Mouse (Mus musculus) midbrain, embryonic 15.5 days (tissue): Measurements from ENCODE around the gene Dnah8. TPM values are rescaled to one million over a fixed set of nuclear protein-coding genes. Genes with fewer than 3 reads are reported as not detected.

Experiments
- ATAC-seq: fragments of 200-750 bp; cut with Nextera tagmentation; replicated peaks from 2 replicates; pipeline ENCODE4 v1.8.0; 2017; ENCODE audit warnings: moderate TSS enrichment
- H3K27ac ChIP-seq: fragments of 300-500 bp; sonication (generic); 2 replicates; pipeline ENCODE4 v1.5.1; 2015; ENCODE audit warnings: mild to moderate bottlenecking, inconsistent platforms
- H3K27me3 ChIP-seq: fragments of 300-500 bp; sonication (generic); replicated peaks from 2 replicates; pipeline ENCODE4 v1.6.1; 2015; ENCODE audit warnings: inconsistent platforms
- H3K36me3 ChIP-seq: fragments of 300-500 bp; sonication (generic); replicated peaks from 2 replicates; pipeline ENCODE4 v1.6.1; 2015; ENCODE audit warnings: inconsistent platforms
- H3K4me1 ChIP-seq: fragments of 300-500 bp; sonication (generic); 2 replicates; pipeline ENCODE4 v1.6.1; 2015; ENCODE audit warnings: inconsistent platforms
- H3K4me2 ChIP-seq: fragments of 300-500 bp; sonication (generic); 2 replicates; pipeline ENCODE4 v1.6.1; 2015; ENCODE audit warnings: inconsistent platforms, mild to moderate bottlenecking, moderate library complexity
- H3K4me3 ChIP-seq: fragments of 300-500 bp; sonication (generic); 2 replicates; pipeline ENCODE4 v1.5.1; 2015; ENCODE audit warnings: mild to moderate bottlenecking, inconsistent platforms
- H3K9ac ChIP-seq: fragments of 300-500 bp; sonication (generic); 2 replicates; pipeline ENCODE4 v1.6.1; 2015; ENCODE audit warnings: mild to moderate bottlenecking, inconsistent platforms
- H3K9me3 ChIP-seq: fragments of 300-500 bp; sonication (generic); 2 replicates; pipeline ENCODE4 v1.6.1; 2016; ENCODE audit warnings: inconsistent platforms
- WGBS: fragments of 180-500 bp; shearing (Covaris S2); methylation state at CpG from one replicate; pipeline ENCODE4 v1.1.7; 2015; ENCODE audit warnings: mixed read lengths; 5-methylcytosine and 5-hydroxymethylcytosine counted together
- polyA plus RNA-seq: library from polyadenylated mRNA; unstranded; fragments of >200 nt; fragmentation: Nextera tagmentation; extraction: Ambion mirVana; gene quantifications from 2 replicates; pipeline ENCODE4 v1.2.1, GENCODE M21; 2015

The Dnah8 gene
- polyA plus RNA-seq, 1 experiment from 2014 or later: 2.7 TPM

DNA sequence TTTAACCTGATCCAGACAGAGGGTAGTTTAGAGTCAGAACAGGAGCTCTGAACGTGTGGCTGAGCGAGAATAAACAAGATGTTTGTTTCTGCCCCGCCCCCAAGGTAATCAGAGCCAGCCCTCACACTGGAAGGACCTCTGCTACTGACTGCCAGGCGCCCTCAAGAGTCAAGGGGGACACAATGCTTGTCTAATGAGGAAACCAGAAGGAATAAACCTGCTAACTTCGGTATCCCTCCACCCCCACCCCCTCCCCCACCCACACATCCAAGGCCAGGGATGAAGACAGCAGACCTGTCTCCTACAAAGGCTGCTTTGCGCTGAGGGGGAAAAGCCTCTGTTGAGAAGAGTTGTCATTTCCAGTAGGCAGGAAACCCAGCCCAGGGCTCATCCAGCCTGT is 29.3 kb upstream of the Dnah8 start:
- Histone ChIP-seq H3K9ac (no peak overlapping the region), H3K9me3 (no peaks in the 10 kb centered on the region), H3K27me3 (no peaks in the 10 kb centered on the region), H3K27ac (no peak overlapping the region), H3K36me3 (peaks cover 12% of the 10 kb centered on the region; the same call in 1 of the 2 replicates), H3K4me3 (no peak overlapping the region), H3K4me1 (peaks cover 15% of the 10 kb centered on the region), H3K4me2 (no peak overlapping the region)
- ATAC-seq: no peak
- 64% methylated on average over 6 of the region's 6 CpGs for WGBS

DNA sequence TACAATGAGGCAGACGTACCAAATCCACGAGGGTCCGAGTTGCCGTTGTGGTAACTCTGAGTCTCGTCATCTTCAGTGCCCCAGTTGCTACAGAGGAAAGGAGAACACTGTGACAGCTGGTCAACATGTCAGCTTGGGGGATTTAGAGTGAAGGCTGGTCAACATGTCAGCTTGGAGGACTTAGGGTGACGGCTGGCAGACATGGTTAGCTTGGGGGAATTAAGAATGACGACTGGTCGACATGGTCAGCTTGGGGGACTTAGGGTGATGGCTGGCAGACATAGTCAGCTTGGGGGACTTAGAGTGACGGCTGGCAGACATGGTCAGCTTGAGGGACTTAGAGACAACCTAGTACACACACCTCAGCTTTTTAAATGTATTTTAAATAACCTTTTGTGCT is 26.4 kb upstream of the Dnah8 start:
- H3K4me3 ChIP-seq: no peak overlapping the region
- no peak overlapping the region for H3K9ac ChIP-seq
- H3K36me3 ChIP-seq: peaks cover 9% of the 10 kb centered on the region; the same call in 1 of the 2 replicates
- no peak overlapping the region for H3K27ac ChIP-seq
- H3K9me3 ChIP-seq: no peaks in the 10 kb centered on the region
- ATAC-seq: no peak
- peaks cover 10% of the 10 kb centered on the region; the same call in 1 of the 2 replicates for H3K4me1 ChIP-seq
- H3K27me3 ChIP-seq: no peaks in the 10 kb centered on the region
- H3K4me2 ChIP-seq: no peak overlapping the region
- 91% methylated on average over 9 of the region's 9 CpGs for WGBS

DNA sequence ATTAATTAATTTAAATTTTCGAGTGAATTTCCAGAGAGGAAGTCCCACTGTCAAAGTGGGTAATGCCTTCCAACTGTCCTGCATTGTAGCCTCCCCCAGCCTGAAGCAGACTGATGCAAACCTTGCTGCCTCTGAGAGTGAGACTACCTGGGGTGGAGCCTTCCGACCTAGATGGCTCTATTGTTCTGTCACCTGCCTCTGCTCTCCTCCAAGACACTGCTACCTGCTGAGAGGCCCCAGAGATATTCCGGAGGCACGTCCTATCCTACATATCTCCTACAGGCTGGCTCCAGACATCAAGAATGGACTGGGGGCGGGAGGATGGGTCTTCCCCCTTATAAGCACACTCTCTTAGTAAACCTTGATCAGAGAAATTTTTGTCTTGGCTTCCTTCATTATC is 25.9 kb upstream of the Dnah8 start:
- WGBS: 74% methylated on average over 5 of the region's 5 CpGs
- H3K4me1 ChIP-seq: peaks cover 10% of the 10 kb centered on the region; the same call in 1 of the 2 replicates
- H3K36me3 ChIP-seq: peaks cover 6% of the 10 kb centered on the region; the same call in 1 of the 2 replicates
- no peak overlapping the region for H3K4me3 ChIP-seq
- H3K9ac ChIP-seq: no peak overlapping the region
- ATAC-seq: no peak
- H3K27ac ChIP-seq: no peak overlapping the region
- H3K27me3 ChIP-seq: no peaks in the 10 kb centered on the region
- H3K9me3 ChIP-seq: no peaks in the 10 kb centered on the region
- no peak overlapping the region for H3K4me2 ChIP-seq

DNA sequence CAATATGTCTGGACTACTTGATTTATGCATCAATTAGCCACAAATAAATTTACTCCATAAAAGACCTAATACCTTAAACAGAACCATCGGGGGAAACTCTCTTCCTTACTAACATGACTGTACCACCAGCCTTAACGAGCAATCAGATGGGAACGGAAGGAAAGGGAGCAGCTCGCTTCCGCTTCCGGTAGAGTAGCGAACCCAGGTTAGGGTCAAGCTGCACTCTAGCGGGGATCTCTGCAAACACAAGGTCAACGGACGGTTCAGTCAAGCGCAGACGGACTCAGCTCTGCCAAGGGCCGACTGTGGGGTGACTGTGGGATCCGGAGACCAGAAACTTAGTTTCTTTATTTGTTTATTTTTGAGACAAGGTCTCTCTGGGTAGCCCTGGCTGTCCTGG is 22.0 kb upstream of the Dnah8 start:
- H3K4me3 ChIP-seq: no peak overlapping the region
- no peak overlapping the region for H3K9ac ChIP-seq
- H3K4me1 ChIP-seq: no peaks in the 10 kb centered on the region
- H3K9me3 ChIP-seq: no peaks in the 10 kb centered on the region
- no peaks in the 10 kb centered on the region for H3K27me3 ChIP-seq
- no peak for ATAC-seq
- whole genome bisulfite sequencing: 95% methylated on average over 14 of the region's 14 CpGs
- no peak overlapping the region for H3K27ac ChIP-seq
- peaks cover 3% of the 10 kb centered on the region; the same call in 1 of the 2 replicates for H3K36me3 ChIP-seq
- H3K4me2 ChIP-seq: no peak overlapping the region

DNA sequence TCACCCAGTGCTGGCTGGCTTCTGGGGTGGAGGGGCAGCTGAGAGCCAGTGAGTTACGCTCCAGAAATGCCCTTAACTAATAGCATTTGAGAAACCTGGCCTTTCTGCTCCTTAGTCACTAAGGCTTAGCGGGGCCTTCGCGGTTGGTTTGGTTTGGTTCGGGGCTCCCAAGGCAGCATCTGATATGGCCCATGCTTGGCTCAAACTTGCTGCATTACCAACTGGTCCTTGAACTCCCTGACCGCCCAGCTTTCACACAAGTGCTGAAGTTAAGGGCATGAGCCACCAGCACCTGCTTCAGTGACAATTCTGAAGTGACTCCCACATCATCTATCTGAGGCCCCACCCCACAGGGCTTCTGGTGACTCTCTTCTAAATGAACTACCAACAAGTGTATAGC is 19.9 kb upstream of the Dnah8 start:
- Histone ChIP-seq H3K27me3 (no peaks in the 10 kb centered on the region), H3K4me1 (0 out of 2 replicates have a peak, but pooled peaks cover 3% of the 10 kb centered on the region), H3K36me3 (no peaks in the 10 kb centered on the region), H3K27ac (no peak overlapping the region), H3K9ac (no peak overlapping the region), H3K9me3 (no peaks in the 10 kb centered on the region), H3K4me2 (no peak overlapping the region), H3K4me3 (no peak overlapping the region)
- no peak for ATAC-seq
- WGBS: 88% methylated on average over 6 of the region's 6 CpGs

DNA sequence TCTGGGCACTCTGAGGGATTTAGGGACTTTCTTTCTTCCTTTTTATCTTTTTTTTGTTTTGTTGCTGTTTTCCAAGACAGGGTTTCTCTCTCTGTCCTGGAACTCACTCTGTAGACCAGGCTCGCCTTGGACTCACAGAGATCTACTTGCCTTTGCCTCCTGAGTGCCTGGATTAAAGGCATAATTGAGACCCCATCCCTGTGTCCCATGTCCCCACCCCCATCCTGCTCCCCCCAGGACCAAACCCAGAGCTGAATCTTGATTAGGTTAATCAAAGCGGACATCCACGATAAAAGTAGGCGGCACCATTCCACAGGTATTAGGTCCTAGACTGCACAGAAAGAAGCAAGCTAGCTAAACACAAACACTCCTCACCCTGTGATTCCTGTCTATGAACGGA is 19.2 kb upstream of the Dnah8 start:
- H3K4me2 ChIP-seq: no peak overlapping the region
- no peaks in the 10 kb centered on the region for H3K36me3 ChIP-seq
- H3K27me3 ChIP-seq: no peaks in the 10 kb centered on the region
- ATAC-seq: no peak
- H3K9me3 ChIP-seq: no peaks in the 10 kb centered on the region
- H3K9ac ChIP-seq: no peak overlapping the region
- H3K4me1 ChIP-seq: 0 out of 2 replicates have a peak, but pooled peaks cover 3% of the 10 kb centered on the region
- no peak overlapping the region for H3K4me3 ChIP-seq
- 80% methylated on average over 5 of the region's 5 CpGs for WGBS
- H3K27ac ChIP-seq: no peak overlapping the region

DNA sequence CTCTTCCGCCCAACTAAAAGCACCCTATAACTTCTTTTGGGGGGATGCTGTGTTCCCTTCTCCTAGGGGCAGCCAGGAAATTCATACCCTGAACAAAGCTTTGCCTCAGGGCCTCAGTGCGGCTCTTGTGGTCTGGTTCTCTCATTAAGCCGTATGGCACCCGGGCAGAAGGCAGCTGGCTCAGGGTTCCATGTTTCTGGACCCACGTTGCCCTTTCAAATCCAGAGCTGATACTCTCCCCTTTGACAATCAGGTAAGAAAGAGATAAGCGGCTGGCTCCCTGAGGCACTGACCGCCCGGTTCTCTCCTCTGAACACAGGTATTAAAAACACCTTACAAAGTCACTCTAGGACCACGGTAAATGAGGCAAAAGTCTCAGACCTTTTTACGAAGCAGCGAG is 17.9 kb upstream of the Dnah8 start:
- Histone ChIP-seq H3K27ac (no peak overlapping the region), H3K4me3 (no peak overlapping the region), H3K4me2 (no peak overlapping the region), H3K4me1 (peaks cover 5% of the 10 kb centered on the region; the same call in 1 of the 2 replicates), H3K9me3 (no peaks in the 10 kb centered on the region), H3K27me3 (no peaks in the 10 kb centered on the region), H3K36me3 (no peaks in the 10 kb centered on the region), H3K9ac (no peak overlapping the region)
- WGBS: 83% methylated on average over 11 of the region's 11 CpGs
- ATAC-seq: no peak

DNA sequence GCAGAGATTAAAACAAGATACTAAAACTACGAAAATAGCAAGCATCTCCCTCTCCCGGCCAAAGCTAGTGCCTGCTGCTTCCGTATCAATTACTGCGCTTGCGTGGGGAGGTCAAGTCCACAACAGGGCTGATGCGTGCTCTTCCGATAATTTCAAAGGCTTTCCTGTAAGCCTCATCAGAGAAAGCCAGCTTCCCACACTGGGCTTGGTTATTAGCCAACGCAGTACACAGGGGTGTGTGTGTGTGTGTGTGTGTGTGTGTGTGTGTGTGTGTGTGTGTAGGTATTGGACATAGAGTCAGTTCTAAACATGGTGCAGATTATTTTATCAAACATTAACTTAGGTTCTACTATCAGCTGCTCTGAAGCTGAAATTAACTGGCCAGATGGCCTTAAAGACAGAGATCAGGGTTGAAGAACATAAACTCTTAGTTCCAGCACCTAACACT is 17.5 kb upstream of the Dnah8 start:
- ATAC-seq: no peak
- H3K4me1 ChIP-seq: peaks cover 9% of the 10 kb centered on the region
- H3K9ac ChIP-seq: no peak overlapping the region
- no peaks in the 10 kb centered on the region for H3K27me3 ChIP-seq
- H3K27ac ChIP-seq: no peak overlapping the region
- H3K4me2 ChIP-seq: no peak overlapping the region
- no peak overlapping the region for H3K4me3 ChIP-seq
- no peaks in the 10 kb centered on the region for H3K9me3 ChIP-seq
- H3K36me3 ChIP-seq: no peaks in the 10 kb centered on the region
- 77% methylated on average over 8 of the region's 8 CpGs for WGBS

DNA sequence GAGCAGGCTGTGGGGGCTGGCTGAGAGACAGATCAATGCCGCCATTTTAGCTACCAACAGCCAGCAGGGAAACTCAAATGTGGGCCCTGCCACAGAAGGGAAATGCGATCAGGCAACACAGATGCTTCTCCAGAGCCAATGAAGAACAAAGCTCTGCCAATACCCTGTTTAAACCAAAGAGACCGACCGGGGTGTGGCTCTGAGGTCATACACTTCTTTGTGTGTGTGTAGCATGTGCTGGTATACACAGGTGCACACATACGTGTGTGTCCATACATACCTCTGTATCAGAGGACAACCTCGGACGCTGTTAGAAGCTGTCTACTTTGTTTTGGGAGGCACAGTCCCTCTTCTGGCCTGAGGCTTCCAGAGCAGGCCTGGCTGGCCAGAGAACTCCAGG is 16.8 kb upstream of the Dnah8 start:
- Histone ChIP-seq H3K9me3 (no peaks in the 10 kb centered on the region), H3K4me3 (no peak overlapping the region), H3K27ac (no peak overlapping the region), H3K36me3 (no peaks in the 10 kb centered on the region), H3K4me1 (peaks cover 12% of the 10 kb centered on the region), H3K27me3 (no peaks in the 10 kb centered on the region), H3K4me2 (no peak overlapping the region), H3K9ac (no peak overlapping the region)
- WGBS: 93% methylated on average over 7 of the region's 7 CpGs
- ATAC-seq: no peak

DNA sequence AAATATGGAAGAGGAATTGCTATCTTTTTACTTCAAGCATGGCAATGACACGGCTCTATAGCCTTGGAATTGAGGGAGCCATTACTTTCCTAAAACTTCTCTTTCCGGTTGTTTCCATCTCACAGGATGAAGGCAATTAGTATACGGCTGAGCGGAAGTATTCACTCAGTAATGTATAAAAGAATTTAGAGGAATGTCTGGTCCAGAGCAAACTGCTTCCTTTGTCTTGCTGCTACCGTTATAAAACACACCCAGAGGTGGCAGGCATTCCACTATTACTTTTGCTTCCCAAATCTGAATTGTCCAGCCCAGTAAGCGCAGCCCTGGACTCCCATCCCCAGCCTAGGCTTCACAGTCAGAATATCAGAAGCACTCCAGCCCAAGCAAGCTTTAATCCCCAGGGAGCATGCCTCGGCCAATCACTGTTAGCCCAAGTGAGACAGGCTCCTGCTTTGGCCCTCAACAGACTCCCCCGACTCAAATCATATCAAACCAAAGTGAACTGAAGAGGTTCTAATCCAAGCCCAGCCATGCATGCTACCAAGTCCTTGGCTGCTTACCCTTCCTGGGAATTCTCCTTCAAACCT is 16.2 kb upstream of the Dnah8 start:
- H3K27ac ChIP-seq: no peak overlapping the region
- 56% methylated on average over 8 of the region's 8 CpGs for WGBS

DNA sequence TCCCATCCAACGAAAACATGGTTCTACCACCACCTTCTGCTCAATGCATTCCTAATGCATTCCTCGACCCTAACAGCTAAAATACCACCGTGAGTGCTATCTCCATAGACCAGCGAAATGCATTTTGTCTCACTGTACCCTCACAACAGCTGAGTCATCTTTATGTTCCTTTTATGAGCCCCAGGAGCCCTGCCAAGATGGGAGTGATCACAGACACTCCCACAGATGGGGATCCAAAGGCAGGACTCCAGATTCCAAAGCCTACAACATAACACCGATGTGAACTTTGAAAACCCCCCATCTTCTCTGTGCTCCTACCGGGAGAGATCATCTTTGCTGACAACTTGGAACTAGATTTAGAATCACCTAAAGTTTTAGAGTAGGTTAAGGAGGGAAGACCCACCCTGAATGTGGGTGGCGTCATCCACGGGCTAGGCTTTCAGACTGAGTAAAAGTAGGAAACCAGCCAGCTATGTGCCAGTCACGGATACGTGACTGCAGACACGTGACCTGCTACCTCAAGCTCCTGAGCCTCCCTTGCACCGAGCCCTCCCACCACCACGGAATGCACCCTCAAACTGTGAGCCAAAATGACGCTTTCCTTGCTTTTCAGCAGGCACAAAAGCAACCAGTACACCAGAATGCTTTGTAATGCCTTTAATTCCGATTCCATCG is 14.7 kb upstream of the Dnah8 start:
- 90% methylated on average over 16 of the region's 16 CpGs for WGBS
- ATAC-seq: no peak

More for the DNA sequence above, 16.2 kb upstream of the Dnah8 start:
- no peak for ATAC-seq
- Histone ChIP-seq H3K27me3 (no peaks in the 10 kb centered on the region), H3K36me3 (no peaks in the 10 kb centered on the region), H3K9ac (no peak overlapping the region), H3K9me3 (no peaks in the 10 kb centered on the region), H3K4me1 (peaks cover 12% of the 10 kb centered on the region), H3K4me2 (no peak overlapping the region), H3K4me3 (no peak overlapping the region)

DNA sequence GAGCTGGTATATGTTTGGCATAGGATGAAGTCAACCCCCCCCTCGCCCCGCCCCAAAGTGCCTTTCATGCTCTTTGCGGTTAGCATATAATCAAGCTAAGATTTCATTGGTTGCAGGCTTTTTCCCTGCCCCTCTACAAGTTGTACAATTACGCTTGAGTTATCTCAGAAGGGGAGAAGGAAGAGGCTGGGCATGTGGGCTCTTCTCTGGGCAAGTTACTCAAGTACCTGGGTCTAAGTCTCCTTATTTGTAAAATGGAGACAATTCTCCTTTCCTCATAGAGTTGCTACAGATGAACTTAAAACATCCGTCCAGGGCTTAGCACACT is 14.2 kb upstream of the Dnah8 start:
- no peaks in the 10 kb centered on the region for H3K27me3 ChIP-seq

More for the DNA sequence above, 14.7 kb upstream of the Dnah8 start:
- H3K4me1 ChIP-seq: peaks cover 12% of the 10 kb centered on the region
- no peaks in the 10 kb centered on the region for H3K9me3 ChIP-seq
- H3K4me3 ChIP-seq: no peak overlapping the region
- no peak overlapping the region for H3K9ac ChIP-seq
- no peaks in the 10 kb centered on the region for H3K36me3 ChIP-seq
- H3K27ac ChIP-seq: no peak overlapping the region
- no peak overlapping the region for H3K4me2 ChIP-seq
- H3K27me3 ChIP-seq: no peaks in the 10 kb centered on the region

DNA sequence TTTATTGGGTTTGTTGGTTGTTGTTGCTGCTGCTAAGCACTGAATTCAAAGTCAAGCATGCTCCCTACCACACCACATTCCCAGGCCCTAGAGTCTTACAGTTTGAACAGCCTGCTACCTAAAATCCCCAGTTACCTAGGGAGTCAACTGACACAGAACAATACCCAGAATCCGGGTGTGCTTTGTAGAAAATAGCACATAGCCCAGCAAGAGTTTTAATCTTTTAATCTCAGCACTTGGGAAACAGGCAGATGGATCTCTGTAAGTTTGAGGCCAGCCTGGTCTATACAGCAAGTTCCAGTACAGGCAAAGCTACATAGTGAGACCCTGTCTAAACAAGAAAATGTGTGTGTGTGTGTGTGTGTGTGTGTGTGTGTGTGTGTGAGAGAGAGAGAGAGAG is 13.4 kb upstream of the Dnah8 start:
- Histone ChIP-seq H3K27ac (no peak overlapping the region), H3K4me3 (no peak overlapping the region), H3K4me1 (peaks cover 12% of the 10 kb centered on the region), H3K27me3 (no peaks in the 10 kb centered on the region), H3K36me3 (no peaks in the 10 kb centered on the region), H3K9ac (no peak overlapping the region), H3K9me3 (no peaks in the 10 kb centered on the region), H3K4me2 (no peak overlapping the region)
- WGBS: 34% methylated on average over 1 of the region's 1 CpGs
- ATAC-seq: no peak

More for the DNA sequence above, 14.2 kb upstream of the Dnah8 start:
- Histone ChIP-seq H3K27ac (no peak overlapping the region), H3K9me3 (no peaks in the 10 kb centered on the region), H3K4me1 (peaks cover 12% of the 10 kb centered on the region), H3K36me3 (no peaks in the 10 kb centered on the region), H3K4me2 (no peak overlapping the region), H3K4me3 (no peak overlapping the region), H3K9ac (no peak overlapping the region)
- ATAC-seq: no peak
- WGBS: 98% methylated on average over 5 of the region's 5 CpGs
